Mouse (Mus musculus) fibroblast of lung, adult 2 months (primary cell): ENCODE measurements around the gene Fam19a3.
"Not testable (repeated sequence)": the region's sequence is repeated elsewhere in the genome, so short reads cannot be mapped to it uniquely, and the experiment has no call there.

Source experiments
- DNase-seq: peaks from one replicate; pipeline ENCODE4 v3.0.0-alpha.2; 2011; ENCODE audit warnings: low read depth

Gene Fam19a3

DNA sequence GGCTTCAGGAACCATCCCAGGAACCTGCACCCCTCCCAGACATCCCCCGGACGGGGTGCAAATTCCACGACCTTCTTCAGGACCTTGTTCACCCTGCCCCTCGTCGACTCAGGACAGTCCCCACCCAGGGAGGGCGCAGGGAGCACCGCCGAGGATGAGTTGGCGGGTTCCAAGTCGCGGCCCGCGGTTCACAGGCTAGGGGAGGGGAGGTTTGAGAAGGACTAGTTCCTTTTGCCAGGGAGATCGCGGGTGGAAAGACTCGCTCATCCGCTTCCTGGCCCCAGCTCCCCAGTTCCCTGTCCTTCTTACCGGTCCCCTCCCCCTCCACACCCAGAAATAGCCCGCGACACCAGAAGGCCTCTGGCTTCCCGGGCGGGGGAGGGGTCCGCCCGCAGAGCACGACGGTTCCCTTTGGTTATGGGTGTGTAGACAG, at the start of gene Fam19a3:
Fam19a3 (minus strand) TSS at position 370 of the 433 bp plus-strand sequence.
- no peak for DNase-seq

GRCm38 (mm10) chr3:104822413-104822812, 40.8 kb upstream of the Fam19a3 start:
- no peak for DNase-seq

DNA sequence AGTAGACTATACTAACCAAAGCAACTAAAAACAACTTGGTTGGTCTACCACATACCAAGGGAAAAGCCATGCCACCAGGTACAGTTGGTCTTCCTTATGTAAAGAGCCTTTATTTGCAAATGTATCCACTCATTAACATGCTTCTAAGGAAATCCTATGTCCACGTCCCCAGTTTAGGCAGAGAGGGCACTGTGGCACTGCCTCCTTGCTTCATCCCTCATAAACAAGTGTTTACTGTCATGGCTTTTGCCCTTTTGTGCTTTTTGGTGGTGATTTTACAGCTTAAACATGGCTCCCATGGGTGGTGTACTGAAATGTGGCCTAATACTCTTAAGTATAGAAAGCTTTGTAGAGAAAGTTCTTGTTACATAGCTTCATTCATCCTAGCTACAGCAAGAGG, 38.8 kb upstream of the Fam19a3 start:
- DNase-seq = no peak

- DNase-seq = no peak
Observed at GRCm38 (mm10) chr3:104818749-104819134, 37.1 kb upstream of the Fam19a3 start.

DNA sequence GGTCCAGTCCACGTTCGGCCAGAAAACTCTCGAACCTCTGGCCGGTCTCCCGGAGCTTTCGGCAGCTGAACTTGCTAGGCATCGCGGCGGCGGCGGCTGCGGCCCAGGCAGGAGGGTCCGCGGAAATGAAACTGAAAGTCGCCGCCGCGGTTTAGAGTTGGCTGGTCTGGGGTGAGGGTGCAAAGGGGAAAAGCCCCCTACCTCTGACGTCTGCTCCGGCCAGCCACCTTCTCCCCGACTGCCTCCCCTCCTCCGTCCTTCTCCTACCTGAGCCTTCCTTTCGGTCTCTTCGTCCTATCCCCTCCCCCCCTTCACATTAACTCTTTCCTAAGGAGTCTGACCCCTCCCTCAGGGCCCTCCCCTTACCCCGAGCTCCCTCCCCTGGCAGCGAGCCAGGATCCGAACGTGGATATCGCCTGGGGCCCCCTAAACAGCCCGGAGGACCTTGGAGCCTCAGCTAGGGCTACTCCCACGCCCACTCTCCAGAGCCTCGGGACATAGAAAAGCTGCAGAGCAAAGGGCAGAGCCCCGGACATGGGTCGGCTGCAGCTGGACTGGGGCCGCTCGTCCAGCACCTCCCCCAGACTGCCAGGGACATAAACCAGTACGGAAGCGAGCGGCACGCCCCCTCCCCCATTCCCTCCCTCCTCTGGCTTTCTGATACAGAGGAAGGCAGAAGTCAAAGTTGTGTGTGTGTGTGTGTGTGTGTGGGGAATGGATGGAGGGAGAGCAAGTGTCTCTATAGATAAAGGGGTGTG, 36.5 kb upstream of the Fam19a3 start, which contains the start of gene Mov10:
Mov10 (minus strand) TSS at position 573 of the 758 bp plus-strand sequence.
- DNase-seq = peak; percentile 45

DNA sequence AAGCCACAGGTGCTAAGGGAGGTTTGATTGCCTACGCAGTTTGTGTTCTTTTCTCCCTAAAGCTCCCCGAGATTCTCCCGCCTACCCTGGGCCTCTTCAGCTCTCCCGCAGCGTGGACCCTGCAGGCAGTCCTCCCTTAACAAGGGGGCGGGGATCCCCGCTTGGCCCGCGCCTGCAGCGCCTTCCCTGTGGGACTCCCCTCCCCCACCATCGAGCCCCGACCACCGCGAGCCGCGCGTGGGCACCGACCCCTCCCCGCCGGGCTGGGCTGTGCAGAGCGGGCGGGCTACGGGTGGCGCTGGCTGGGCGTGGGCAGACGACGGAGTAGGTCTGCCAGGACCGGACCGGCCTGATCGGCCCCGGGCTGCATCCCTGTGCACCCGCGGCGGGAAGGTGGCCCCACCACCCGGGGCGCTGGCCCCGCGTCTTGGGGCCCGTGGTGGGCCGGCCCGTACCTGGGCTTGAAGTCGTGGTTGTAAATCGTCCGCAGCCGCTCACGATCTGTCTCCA, 35.9 kb upstream of the Fam19a3 start:
- no peak for DNase-seq

DNA sequence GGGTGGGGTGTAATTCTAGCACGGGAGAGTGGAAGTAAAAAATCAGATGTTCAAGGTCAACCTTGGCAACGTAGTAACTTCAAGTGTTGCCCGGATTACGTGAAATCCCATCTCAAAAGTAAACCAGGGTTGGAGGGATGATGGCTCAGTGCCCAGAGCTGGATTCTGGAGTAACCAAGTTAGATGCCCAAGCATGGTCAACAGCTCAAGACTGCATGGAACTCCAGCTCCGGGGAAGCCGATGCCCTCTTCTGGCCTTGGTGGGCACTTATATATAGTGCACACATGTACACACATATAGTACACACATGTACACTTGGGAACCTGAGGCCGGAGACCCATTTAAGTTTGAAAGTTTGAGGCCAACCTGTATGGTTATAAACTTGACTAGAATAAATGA, 34.5 kb upstream of the Fam19a3 start:
- no peak for DNase-seq

DNA sequence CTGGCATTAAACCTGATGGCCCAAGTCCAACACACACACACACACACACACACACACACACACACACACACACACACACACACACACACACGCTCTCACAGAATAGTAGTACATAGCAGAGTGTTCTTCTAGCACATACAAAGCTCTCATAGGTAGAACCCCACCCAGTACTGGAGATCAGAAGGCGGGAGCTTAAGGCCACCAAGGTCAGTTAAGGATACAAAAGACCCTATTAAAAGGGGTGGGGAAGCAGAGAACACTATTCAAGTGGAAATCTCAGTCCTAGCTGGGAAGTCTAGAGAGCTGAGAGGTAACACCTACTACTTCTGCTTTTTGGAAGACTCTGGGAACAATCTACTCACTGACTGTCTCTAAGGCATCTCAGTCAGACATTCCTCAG, 33.7 kb upstream of the Fam19a3 start:
- DNase-seq = no peak

- no peak for DNase-seq
Observed at GRCm38 (mm10) chr3:104814746-104815145, 33.1 kb upstream of the Fam19a3 start.

DNA sequence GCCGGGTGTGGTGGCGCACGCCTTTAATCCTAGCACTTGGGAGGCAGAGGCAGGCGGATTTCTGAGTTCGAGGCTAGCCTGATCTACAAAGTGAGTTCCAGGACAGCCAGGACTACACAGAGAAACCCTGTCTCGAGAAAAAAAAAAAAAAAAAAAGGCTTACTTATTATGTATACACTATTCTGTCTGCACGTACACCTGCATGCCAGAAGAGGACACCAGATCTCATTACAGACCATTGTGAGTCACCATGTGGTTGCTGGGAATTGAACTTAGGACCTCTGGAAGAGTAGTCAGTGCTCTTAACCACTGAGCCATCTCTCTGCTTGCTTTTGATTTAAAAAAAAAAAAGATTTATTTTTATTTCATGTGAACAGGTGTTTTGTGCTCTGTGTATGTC, 31.6 kb upstream of the Fam19a3 start:
- DNase-seq = not testable (repeated sequence)

DNA sequence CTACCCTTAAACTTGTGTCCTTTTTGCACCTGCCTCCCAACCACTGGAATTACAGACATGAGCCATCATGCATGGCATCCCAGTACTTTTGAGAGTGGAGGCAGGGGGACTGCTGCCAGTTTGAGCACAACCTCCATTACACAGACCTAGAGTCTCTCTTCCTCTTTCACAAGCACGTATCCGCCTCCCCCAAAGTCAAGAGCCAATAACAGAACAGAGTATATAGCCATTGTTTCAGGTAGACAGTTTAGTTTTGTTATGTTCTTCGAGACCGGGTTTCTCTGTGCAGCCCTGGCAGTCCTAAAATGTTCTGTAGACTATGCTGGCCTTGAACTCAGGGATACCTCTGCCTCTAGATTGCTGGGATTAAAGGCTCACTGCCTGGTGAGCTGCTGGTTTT, 30.6 kb upstream of the Fam19a3 start:
- no peak for DNase-seq

GRCm38 (mm10) chr3:104811752-104812151, 30.1 kb upstream of the Fam19a3 start:
- DNase-seq = no peak

DNA sequence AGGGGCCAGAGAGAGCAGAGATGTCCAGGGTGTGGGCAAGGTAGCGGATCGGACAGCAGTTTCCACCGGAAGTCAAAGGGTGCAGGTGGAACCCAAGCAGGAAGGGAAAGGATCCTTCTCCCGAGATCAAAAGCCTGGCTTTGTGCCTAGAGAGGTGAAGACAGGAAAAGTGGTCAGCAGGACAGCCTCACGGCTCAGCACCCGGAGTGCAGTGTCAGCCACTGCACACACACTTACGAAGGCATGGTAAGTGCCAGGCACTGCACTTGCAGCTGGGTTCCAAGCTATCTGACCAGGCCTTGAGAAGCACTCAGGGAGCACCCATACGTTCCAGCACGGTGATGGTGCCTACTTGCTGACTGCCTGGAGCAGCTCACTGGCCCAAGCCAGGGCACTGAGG, 23.9 kb upstream of the Fam19a3 start:
- no peak for DNase-seq

GRCm38 (mm10) chr3:104804312-104804711, 22.7 kb upstream of the Fam19a3 start:
- DNase-seq = no peak

DNA sequence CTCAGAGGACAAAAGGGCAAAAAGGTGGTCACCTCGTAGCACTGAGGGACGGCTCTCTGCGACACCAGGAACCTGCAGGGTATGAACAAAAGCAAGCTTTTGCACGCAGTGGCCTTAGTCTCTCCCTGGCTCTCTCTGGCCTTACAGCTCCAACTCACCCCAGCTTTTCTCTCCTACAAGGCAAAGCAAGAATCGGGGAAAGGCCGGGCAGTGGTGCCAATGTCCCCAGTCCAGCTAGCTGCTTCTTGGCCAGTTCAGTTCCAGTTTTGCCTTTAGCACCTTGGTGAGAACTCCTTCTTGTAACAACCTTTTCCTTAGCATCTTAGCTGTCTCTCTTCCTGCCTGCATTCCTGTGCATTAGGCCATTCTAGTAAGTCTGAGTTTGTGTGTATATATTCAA, 19.8 kb upstream of the Fam19a3 start:
- DNase-seq = no peak

GRCm38 (mm10) chr3:104800681-104801080, 19.0 kb upstream of the Fam19a3 start:
- no peak for DNase-seq

DNA sequence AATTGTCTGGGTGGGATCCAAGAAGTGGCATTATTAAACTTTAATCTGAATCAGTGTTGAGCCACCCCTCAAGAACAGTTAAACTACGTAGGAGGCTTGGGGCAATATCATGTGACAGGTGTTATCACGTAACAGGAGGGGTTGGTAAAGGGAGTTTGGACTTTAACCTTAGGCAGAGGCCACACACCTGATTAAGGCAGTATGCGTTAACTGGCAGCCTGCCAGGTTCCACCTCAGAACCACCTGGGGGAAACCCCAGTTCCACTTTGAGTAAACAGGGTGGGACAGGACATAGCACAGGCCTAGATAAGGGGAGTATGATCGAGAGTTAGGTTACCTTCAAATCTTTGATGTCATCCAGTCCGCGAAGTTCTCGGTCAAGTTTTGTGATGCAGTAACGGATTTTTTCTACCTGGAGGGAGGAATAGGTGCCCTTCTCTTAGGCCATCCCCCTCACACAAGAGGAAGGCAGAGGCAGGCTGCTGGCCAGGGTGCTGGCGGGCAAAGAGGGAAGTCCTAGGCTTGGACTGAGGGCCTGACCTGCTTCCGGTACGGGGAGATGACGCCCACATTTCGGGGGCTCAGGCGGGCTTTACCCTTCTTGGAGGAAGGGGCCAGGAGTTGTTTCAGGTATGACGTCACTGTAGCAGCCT, 14.9 kb upstream of the Fam19a3 start:
- no peak for DNase-seq

- DNase-seq = no peak
Observed at GRCm38 (mm10) chr3:104795661-104796340, 14.2 kb upstream of the Fam19a3 start.

DNA sequence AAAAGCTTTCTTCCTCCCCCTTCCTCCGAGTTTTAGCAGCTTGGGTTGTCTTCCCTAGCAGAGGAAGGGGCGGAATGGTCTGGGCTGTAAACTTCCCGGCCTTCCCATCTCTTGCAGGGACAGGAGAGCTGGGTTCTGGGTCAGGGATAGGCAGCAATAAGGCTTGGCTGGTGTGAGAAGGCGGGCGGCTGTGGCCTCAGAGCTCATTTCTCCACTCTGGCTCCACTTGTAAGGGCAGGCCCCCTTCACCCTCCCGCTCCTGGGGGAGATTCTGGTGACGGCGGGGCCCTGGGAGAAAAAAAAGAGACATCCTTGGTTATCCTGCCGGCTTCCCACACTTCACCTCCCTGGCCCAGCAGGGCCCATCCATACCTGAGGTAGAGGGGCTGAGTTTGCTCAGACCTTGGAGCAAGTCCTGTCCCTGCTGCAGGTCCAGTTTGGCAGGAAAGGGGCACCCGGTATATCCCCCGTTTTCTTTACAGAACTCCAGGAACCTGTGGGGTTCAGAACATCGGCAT, 13.4 kb upstream of the Fam19a3 start:
- DNase-seq = no peak

- DNase-seq = peak; percentile 74
Observed at GRCm38 (mm10) chr3:104793871-104794828, 12.5 kb upstream of the Fam19a3 start.
